Mouse (Mus musculus): ENCODE measurements at regions not wholly inside any gene's neighbourhood (a gene's known extent, or its start where the extent isn't known, plus 50 kb on each side); places are given as distances from the start of the nearest gene placed in this dataset.
"Not testable (repeated sequence)": the region's sequence is repeated elsewhere in the genome, so short reads cannot be mapped to it uniquely, and the experiment has no call there.

DNA sequence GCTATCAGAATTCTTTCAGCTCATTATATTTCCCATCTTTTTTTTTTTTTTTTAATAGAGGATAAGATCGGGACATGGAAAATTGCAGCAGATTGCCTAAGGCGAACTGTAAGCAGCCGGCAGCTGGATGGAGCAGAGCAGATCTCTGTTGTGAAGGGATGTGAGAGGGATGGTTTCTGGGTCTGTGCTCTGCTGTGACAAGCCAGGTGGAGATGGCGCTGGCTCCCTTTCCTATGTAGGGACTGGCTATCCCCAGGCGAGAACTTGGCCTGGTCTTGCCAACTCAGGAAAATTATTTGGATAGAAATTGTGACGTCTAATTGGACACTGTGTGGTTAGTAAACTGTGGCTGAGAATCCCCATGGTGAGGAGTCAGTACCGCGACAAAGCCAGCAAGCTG, 161.3 kb upstream of the Npvf start:
- peaks cover 52% of the 10 kb centered on the region for H3K27me3 ChIP-seq (ENCODE audit: poor library complexity, severe bottlenecking)
- no peak for DNase-seq (ENCODE audit: extremely low spot score, low spot score)
- no peaks in the 10 kb centered on the region for H3K36me3 ChIP-seq (replicated peaks)
- WGBS: 81% methylated on average over 8 of the region's 8 CpGs
- H3K27ac ChIP-seq: no peak overlapping the region
- H3K4me1 ChIP-seq: peaks cover 21% of the 10 kb centered on the region
- H3K9me3 ChIP-seq: no peaks in the 10 kb centered on the region
- H3K4me3 ChIP-seq: no peak overlapping the region

DNA sequence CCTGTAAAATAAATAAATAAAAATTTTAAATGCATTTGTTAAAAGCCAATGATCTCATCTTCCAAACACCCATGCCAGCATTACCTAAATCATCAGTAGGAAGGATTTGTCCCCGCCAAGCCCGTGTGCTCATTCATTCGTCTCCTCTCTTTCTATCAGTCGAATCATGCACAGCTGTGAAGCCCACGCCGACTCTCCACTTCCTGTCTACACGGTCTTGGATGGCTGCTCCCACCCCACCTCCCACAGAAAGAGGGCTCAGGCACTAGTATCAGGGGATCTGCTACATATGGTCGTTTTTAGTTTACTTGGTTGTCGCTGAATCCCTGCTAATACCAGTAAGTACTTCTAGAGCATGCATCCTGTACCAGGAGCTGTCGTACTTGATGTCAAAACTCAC, 163.2 kb upstream of the Npvf start:
- Histone ChIP-seq H3K4me1 (peaks cover 33% of the 10 kb centered on the region), H3K36me3 (replicated peaks) (no peaks in the 10 kb centered on the region), H3K27me3 (ENCODE audit: poor library complexity, severe bottlenecking) (peaks cover 56% of the 10 kb centered on the region), H3K9me3 (no peaks in the 10 kb centered on the region), H3K27ac (no peak overlapping the region), H3K4me3 (no peak overlapping the region)
- 91% methylated on average over 10 of the region's 10 CpGs for WGBS
- no peak for DNase-seq (ENCODE audit: extremely low spot score, low spot score)

DNA sequence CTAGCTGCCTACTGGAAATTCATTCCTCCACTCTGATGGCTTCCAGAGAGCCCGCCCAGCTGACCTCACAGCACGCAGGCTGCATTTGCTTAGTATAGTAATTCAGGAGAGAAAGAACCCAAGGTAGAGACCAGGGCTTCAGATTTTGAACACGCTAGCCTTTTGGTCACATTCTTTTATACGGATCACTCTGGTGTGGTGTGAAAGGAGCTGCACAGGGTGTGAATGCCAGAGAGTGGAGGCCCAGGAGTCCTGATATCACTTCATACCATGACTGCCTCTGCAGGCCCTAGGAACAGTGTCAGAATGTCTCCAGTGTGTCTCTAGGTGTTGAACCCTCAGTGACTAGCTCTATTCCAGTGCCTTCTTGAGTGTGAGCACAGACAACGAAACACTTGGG, 164.2 kb upstream of the Npvf start:
- Histone ChIP-seq H3K4me1 (peaks cover 43% of the 10 kb centered on the region), H3K36me3 (replicated peaks) (no peaks in the 10 kb centered on the region), H3K27me3 (ENCODE audit: poor library complexity, severe bottlenecking) (peaks cover 56% of the 10 kb centered on the region), H3K27ac (0 out of 2 replicates have a peak overlapping the region, but pooled peaks have one; percentile 53), H3K9me3 (no peaks in the 10 kb centered on the region), H3K4me3 (no peak overlapping the region)
- 93% methylated on average over 5 of the region's 5 CpGs for WGBS
- DNase-seq (ENCODE audit: extremely low spot score, low spot score): no peak

DNA sequence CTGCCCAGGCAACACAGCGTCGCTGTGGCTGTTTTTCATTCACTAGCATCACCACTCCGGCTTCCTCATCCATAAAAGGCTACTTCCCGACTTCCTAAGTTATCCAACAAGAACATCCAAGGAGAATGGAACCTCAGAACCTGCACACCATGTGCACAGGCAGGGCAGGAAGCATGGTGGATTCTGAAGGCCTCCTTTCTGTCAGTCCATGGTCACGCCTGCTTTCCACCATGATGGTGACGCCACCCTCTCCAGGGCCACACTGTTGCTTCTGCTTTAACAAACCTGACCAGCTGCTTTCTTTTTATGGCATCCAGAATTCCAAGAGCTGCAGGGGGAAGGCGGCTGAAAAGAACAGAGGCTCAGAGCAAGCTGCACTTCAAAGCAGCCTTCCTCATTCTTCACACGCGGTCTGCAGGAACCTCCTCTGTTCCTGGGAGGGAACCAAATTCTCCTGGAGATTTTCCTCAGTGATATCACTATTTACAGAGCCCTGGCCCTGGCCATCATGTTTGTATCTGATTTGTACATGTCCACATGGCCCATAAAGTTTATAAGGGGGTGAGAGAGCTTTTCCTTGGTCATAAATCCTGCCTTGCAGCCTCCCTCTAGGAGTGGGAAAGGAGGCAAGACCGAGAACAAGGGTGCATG, 164.8 kb upstream of the Npvf start:
- Histone ChIP-seq H3K4me1 (peaks cover 48% of the 10 kb centered on the region), H3K9me3 (no peaks in the 10 kb centered on the region), H3K27ac (peak overlapping the region; percentile 71), H3K36me3 (replicated peaks) (no peaks in the 10 kb centered on the region), H3K27me3 (ENCODE audit: poor library complexity, severe bottlenecking) (peaks cover 57% of the 10 kb centered on the region), H3K4me3 (no peak overlapping the region)
- 72% methylated on average over 10 of the region's 10 CpGs for WGBS
- DNase-seq (ENCODE audit: extremely low spot score, low spot score): no peak

DNA sequence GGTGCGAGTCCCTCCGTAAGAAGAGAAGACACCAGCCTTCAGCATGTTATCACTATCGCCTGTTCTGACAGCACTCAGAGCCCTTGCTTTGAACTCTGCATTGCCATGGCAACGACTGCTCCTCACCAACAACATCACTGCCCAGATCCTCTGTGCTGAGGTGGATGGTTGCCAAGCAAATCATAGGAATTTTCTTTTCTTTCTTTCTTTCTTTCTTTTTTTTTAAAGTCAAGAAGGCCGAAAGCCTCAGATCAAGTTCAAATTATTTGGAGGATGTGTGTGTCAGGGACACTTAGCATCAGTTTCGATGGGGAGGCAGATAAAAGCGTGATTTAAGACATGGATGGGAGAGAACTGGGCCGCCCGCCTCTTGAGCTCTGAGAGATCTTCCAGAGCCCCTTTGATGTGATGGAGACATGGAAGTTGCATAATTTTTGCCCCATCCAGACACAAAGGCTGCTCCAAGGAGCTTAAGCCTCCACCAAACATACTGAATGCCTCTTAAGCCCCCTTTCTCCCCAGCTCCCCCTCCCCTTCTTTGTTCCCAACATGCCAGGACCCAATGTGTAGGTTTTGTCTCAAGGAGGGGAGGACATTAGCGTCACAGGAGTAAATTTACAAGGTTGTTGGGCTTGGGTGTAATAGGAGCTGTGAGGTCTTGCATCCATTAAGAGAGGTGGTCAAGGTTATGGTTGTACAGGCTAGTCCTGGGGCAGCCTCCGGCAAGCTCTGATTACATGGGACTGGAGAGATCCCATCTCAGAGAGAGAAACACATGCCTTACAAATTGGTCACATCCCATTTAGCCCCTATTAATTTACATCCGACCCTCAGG, 167.4 kb upstream of the Npvf start:
- no peaks in the 10 kb centered on the region for H3K9me3 ChIP-seq
- peaks cover 76% of the 10 kb centered on the region for H3K27me3 ChIP-seq (ENCODE audit: poor library complexity, severe bottlenecking)
- H3K27ac ChIP-seq: peak overlapping the region; percentile 74
- peaks cover 52% of the 10 kb centered on the region for H3K4me1 ChIP-seq
- 63% methylated on average over 12 of the region's 12 CpGs for WGBS
- H3K36me3 ChIP-seq (replicated peaks): no peaks in the 10 kb centered on the region
- peak; percentile 44 for DNase-seq (ENCODE audit: extremely low spot score, low spot score)
- no peak overlapping the region for H3K4me3 ChIP-seq

DNA sequence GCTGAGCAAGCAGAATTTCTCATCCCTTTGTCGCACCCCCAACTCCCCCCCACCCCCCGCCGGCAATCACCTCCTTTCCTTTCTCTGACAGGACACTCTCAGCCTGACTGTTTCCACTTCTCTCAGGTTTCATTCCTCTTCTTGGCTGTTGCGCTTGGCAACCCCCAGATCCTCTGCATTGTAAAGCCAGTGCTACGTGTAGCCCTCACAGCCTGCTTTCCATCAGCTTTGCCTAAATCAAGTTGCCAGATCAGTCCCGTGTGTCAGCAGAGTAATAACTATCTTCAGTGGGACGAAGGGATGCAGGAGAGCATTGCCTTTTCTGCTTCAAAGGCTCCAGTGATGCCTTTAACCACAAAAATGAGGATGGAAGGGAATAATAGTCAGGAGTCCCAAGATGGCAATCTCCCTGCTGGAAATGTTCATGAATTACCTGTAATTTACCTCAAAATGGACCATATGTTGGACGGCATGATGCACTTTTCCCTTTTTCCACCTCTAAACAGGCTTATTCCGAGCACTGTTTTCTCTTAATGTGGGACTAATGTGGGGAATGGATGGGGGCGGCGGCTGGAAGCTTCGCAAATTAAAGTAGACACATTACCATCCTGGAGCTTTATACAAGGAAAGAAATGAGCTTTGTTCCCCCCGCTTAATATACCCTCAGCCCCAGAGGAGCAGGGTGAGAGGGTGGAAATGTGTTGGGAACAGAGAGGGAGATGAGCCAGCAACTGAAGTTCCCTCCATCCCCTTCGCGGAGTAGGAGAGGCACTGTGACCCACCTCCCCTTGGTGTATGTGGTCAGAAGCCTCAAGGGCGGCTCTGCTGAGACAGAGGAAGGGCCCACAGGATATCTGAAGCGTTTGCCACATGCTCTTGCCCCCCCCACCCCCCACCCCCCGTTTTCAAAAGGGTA, 168.3 kb upstream of the Npvf start:
- H3K27me3 ChIP-seq (ENCODE audit: poor library complexity, severe bottlenecking): peaks cover 76% of the 10 kb centered on the region
- peak overlapping the region; percentile 74 for H3K27ac ChIP-seq
- H3K36me3 ChIP-seq (replicated peaks): no peaks in the 10 kb centered on the region
- H3K4me3 ChIP-seq: no peak overlapping the region
- WGBS: 50% methylated on average over 18 of the region's 18 CpGs
- H3K9me3 ChIP-seq: no peaks in the 10 kb centered on the region
- peaks cover 52% of the 10 kb centered on the region for H3K4me1 ChIP-seq
- peak; percentile 20 for DNase-seq (ENCODE audit: extremely low spot score, low spot score)

DNA sequence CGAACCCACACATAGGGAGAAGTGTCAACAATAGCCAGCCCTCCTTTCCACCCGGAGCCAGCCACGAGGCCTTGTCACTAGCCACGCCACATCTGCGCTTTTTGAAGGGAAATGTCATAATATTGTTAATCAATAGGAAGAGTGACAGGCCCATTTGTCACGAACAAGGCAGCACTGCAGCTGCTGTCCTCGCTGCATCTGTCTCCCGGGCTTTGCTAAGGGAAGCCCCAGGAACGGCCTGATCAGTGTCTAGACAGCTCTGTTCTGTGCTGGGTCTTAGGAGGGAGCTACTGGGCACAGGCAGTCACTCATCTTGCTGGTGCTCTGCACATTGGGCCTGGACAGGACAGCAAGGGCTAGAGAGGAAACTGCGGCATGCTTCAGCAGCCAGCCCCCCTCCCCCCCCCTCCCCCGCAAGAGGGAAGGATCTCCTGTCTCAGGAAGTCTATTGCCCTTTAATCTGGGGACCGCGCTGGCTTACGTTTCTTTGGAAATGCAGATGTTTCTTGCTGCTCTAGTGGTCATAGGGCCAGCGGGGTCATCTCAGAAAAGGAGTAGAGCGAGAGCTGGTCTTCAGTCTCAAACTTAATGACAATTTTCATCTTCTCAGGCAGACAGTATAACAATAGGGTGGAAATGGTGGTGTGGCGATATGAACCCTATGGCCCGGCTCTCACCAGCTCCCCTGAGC, 169.1 kb upstream of the Npvf start:
- Histone ChIP-seq H3K27ac (peak overlapping the region; percentile 74), H3K27me3 (ENCODE audit: poor library complexity, severe bottlenecking) (peaks cover 68% of the 10 kb centered on the region), H3K4me3 (peak overlapping the region; percentile 15; the same call in 1 of the 2 replicates), H3K9me3 (no peaks in the 10 kb centered on the region), H3K36me3 (replicated peaks) (no peaks in the 10 kb centered on the region), H3K4me1 (peaks cover 52% of the 10 kb centered on the region)
- WGBS: 14% methylated on average over 18 of the region's 18 CpGs
- peak; percentile 49 for DNase-seq (ENCODE audit: extremely low spot score, low spot score)

DNA sequence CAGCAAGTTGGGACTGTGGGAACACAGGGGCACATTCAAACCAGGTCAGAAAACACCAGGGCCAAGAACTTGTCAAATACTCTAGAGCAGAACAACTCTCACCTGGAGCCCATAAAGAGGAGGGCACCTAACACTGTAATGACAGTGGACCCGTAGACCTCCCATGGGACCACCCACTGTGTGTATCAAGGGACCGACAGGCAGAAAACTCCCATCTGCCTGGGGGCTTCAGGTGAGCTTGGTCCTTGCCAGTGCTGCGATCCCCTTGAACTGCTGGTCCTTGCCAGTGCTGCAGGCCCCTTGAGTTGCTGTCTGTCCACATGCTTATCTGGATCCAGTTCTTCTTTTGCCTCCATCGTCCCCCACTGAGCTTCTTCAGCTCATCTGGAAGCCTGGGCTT, 170.2 kb upstream of the Npvf start:
- 79% methylated on average over 4 of the region's 4 CpGs for WGBS
- no peak overlapping the region for H3K27ac ChIP-seq
- H3K4me1 ChIP-seq: peaks cover 45% of the 10 kb centered on the region

DNA sequence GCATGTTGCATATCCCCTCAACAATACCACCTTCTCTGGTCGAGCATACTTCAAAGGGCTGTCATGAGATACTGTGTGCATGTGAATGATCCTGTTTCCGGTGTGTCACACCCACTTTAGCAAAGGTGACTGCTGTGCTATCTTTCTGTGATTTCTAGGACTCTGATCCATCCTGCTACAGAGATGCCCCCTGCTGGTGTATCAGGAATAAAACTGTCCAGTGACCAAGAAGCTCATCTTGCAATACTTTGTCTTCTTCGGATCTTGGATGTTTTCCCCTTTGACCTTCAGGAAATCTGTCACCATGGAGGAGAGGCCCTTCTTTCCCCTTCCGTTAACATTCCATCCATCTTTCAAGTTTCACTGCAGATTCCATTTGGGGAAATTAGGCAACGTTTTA, 177.5 kb upstream of the Npvf start:
- Histone ChIP-seq H3K36me3 (replicated peaks) (no peaks in the 10 kb centered on the region), H3K27ac (no peak overlapping the region), H3K9me3 (no peaks in the 10 kb centered on the region), H3K4me1 (no peaks in the 10 kb centered on the region), H3K27me3 (ENCODE audit: poor library complexity, severe bottlenecking) (no peaks in the 10 kb centered on the region), H3K4me3 (no peak overlapping the region)
- DNase-seq (ENCODE audit: extremely low spot score, low spot score): no peak
- WGBS: 81% methylated on average over 5 of the region's 5 CpGs

More for the DNA sequence above, 170.2 kb upstream of the Npvf start:
- no peak for DNase-seq (ENCODE audit: extremely low spot score, low spot score)
- Histone ChIP-seq H3K36me3 (replicated peaks) (no peaks in the 10 kb centered on the region), H3K4me3 (no peak overlapping the region), H3K27me3 (ENCODE audit: poor library complexity, severe bottlenecking) (peaks cover 57% of the 10 kb centered on the region), H3K9me3 (no peaks in the 10 kb centered on the region)

DNA sequence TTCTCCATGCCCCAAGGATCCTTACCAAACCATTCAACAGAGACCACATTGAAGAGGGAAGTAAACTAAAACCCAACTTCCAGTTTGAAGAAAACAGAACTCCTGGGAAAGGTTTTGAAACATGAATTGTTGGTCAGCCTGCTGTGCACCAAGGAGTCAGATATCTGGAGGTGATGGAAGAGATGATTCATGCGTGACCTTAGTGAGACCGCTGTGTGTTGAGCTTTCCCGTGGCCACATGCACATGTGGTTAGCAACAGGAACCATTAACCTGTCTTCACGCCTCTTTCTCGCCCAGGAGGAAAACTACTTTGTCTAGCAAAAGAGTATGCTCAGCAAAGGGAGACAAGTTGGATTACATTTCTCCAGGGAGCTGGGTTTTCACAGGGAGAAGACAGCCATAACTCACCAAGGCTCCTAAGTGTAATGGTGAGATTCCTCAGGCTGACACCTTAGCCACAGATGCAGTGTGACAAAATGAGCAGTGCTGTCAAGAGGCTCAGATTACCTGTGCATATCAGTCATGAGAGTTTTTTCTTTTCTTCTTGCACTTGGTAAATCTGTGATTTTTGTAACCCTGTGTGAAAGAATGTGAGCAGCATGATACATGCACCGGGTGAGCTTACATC, 181.9 kb upstream of the Npvf start:
- no peak for DNase-seq (ENCODE audit: extremely low spot score, low spot score)
- 89% methylated on average over 6 of the region's 6 CpGs for WGBS
- Histone ChIP-seq H3K27me3 (ENCODE audit: poor library complexity, severe bottlenecking) (no peaks in the 10 kb centered on the region), H3K36me3 (replicated peaks) (no peaks in the 10 kb centered on the region), H3K4me3 (no peak overlapping the region), H3K9me3 (no peaks in the 10 kb centered on the region), H3K27ac (no peak overlapping the region), H3K4me1 (peaks cover 5% of the 10 kb centered on the region)

DNA sequence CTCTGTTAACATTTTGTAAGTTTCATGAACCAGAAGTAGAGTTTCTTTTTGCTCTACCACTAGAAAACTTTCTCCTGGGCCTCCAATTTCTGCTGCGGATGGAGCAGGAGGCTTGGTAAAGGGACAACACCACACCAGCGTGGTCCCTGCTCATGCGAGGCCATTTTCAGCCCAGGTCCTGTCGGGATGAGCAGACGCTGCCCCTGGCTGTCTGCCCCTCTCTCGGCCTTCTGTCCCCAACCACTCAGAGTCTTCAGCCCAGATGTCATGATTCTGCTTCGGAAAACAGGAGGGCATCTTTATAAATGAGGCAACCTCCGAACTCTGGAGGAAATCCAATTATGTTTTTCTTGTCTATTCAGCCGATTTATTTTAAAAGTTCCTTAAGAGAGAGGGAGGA, 186.6 kb upstream of the Npvf start:
- no peak overlapping the region for H3K27ac ChIP-seq
- no peaks in the 10 kb centered on the region for H3K36me3 ChIP-seq (replicated peaks)
- peaks cover 8% of the 10 kb centered on the region for H3K4me1 ChIP-seq
- H3K4me3 ChIP-seq: no peak overlapping the region
- no peaks in the 10 kb centered on the region for H3K9me3 ChIP-seq
- no peaks in the 10 kb centered on the region for H3K27me3 ChIP-seq (ENCODE audit: poor library complexity, severe bottlenecking)
- no peak for DNase-seq (ENCODE audit: extremely low spot score, low spot score)
- 63% methylated on average over 9 of the region's 9 CpGs for WGBS

DNA sequence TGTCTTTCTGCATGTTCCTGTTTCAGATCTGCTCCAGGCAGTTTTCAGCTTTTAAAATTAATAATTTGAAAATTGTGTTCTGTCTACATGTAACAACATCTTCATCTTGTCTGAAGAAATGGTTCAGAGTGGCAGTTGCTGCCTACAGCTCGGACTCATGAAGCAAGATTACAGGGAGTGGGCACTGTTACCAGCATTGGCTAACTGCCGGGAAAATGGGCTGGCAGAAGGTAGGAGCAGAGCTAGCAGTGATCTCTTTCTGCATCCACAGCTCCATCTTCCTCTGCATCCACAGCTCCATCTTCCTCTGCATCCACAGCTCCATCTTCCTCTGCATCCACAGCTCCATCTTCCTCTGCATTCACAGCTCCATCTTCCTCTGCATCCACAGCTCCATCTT, 191.0 kb upstream of the Npvf start:
- not testable (repeated sequence) for DNase-seq (ENCODE audit: extremely low spot score, low spot score); H3K36me3 ChIP-seq (replicated peaks); H3K27me3 ChIP-seq (ENCODE audit: poor library complexity, severe bottlenecking); H3K4me3 ChIP-seq; H3K9me3 ChIP-seq; H3K4me1 ChIP-seq; H3K27ac ChIP-seq
- 86% methylated on average over 2 of the region's 2 CpGs for WGBS

Measured in forebrain, embryonic 10.5 days (tissue).